Mouse (Mus musculus) E14TG2a.4 (cell line): ENCODE results near the gene Peli2.

Experiments
- CTCF ChIP-seq: conservative IDR thresholded peaks from 2 replicates; pipeline ENCODE4 v1.5.1; 2014; ENCODE audit warnings: low read length
- POU5F1 ChIP-seq: IDR thresholded peaks from 2 replicates; pipeline ENCODE4 v1.6.1; 2014; ENCODE audit warnings: low read length, borderline replicate concordance

- TF ChIP-seq CTCF: no peak
- TF ChIP-seq POU5F1: no peak
These were observed 864 bp upstream of the Peli2 start for GRCm38 (mm10) chr14:48119648-48120270.
